Mouse (Mus musculus): Measurements from ENCODE around the gene Chst11.

Chst11 gene

DNA sequence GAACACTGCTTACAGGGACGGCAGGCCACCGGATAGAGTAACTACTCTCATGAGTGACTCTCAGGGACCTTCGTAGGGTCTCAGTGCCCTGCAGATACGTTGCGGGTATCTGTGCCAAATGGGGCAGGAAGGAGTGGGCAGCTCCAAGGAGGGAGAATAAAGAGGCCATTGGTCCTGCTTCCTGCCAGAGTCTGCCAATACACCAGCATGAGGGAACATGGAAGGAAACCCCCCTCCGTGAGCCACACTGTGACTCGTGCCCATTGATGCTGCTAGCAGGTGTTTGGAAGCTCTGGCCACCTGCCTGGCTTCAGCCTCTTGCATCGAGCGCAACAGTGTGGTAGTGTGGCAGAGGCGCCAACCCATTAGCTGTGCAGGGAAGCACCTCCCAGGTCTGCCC, 157.8 kb downstream of the Chst11 start:
- no peak for DNase-seq (ENCODE audit: low spot score)

GRCm38 (mm10) chr10:83145836-83146235, 160.5 kb downstream of the Chst11 start:
- DNase-seq (ENCODE audit: low spot score), result no peak

DNA sequence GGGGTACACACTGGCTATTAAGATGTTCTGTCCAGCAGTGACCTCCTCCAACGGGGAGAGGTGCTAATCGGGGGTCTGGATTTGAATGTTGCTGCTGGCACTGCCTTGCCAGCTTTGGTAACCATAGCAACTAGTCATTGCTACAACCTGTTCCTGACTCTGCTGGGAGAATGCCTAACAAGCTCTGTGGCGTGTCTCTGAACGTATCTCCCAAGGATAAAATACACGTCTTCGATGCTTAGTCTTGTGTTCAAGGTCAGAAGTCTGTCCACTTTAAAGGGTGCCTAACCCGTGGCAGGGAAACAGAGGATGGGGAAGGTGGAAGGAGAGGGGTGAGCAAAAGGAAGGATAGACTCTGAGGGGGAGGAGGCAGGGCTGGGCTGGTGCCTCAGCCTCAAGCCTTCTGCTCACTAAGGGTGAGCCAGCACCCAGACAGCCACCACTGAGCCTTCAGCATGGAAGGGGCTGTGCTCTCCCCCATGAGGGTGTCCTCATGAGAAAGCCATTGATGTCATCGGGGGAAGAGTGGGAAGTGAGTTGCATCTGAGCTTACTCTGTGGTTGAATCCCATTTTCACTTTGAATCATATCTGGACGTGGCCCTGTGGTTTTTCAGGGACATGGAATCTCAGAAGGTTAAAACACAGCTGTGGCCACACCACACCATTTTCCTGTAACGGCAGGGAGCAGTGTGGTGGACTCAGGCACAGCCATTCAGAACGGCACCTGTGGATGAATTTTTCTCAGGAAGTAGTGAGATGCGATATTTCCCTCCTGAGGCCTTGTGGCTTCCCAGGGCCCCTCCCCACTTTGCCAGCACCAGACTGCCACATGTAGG, 164.3 kb downstream of the Chst11 start:
- no peak for DNase-seq (ENCODE audit: low spot score)

DNA sequence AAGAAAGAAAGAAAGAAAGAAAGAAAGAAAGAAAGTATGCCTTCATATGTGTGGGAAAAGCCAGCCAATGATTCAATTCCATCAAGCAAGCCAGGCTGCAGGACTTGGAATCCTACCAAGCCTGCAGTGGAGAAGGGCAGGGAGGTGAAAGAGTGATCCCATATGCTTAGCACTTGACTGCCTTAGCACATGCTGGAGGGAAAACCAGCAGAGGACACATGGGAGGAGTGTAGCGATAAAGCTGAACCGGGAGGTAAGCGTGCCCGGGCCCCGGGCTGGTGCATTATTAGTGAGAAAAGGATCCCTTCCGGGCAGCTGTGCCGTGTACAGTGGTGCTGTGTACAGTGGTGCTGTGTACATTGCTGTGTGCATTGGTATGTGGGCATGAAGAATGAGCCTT, 165.3 kb downstream of the Chst11 start:
- DNase-seq (ENCODE audit: low spot score), result no peak

GRCm38 (mm10) chr10:83151362-83151761, 166.1 kb downstream of the Chst11 start:
- DNase-seq (ENCODE audit: low spot score), result no peak

DNA sequence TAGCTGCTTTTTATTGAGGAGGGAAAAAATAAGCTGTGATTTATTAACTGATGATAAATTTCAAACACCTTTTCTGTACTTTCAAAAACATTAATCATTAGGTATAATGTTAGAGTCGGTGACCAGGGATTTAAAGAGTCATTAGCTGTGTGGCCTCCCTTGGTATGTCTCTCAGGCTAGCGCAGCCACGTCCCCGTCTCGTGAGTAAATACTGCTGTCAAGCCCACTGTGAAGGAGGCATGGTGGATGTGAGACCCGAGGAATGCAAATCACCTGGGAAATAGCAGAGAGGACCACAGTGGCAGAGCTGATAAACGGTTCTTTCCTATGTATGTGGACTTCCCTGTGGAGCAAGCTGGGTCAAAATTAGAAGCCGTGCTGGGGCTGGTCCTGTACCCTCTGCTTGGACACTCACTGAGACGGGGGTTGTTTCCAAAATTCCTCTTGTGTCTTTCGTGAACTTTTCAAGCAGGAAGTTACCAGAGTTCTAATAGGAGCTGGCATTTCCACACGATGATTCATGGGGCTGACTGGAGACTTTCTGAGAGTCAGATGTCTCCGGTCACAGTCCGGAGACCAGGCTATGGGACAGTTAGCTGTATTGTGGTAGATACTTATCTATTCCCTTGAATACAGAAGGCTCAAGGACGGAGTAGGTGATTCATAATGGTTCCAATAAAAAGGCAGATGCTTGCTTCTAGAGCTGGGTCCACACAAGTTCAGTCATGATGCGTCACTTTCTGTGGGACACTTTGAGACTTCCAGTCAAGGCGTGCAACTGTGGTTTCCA, 166.8 kb downstream of the Chst11 start:
- no peak for DNase-seq (ENCODE audit: low spot score)

GRCm38 (mm10) chr10:83152723-83153122, 167.4 kb downstream of the Chst11 start:
- no peak for DNase-seq (ENCODE audit: low spot score)

GRCm38 (mm10) chr10:83153374-83153773, 168.1 kb downstream of the Chst11 start:
- no peak for DNase-seq (ENCODE audit: low spot score)

DNA sequence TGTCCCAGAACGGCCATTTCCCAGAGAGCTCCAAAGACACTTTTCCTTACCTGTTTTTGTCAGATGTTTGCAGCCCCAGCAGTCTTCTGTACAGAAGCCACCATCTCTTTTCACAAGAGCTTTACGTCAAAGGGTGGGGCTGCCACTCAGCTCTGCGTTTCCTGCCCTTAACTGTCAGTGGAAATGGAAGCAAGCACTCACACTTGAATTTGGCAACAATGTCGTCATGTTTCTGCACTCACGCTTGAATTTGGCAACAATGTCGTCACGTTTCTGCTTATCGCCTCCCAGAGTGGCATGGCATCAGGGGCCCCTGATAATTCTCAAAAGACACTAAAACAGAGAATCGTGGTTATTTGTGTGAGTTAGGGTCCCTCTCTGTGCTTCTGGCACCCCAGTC, 168.6 kb downstream of the Chst11 start:
- DNase-seq (ENCODE audit: low spot score), result no peak

- DNase-seq (ENCODE audit: low spot score), result no peak
Measured at GRCm38 (mm10) chr10:83157289-83157688, 172.0 kb downstream of the Chst11 start.

- DNase-seq (ENCODE audit: low spot score), result no peak
Measured at GRCm38 (mm10) chr10:83158322-83158721, 173.0 kb downstream of the Chst11 start.

GRCm38 (mm10) chr10:83159229-83159628, 173.9 kb downstream of the Chst11 start:
- no peak for DNase-seq (ENCODE audit: low spot score)

DNA sequence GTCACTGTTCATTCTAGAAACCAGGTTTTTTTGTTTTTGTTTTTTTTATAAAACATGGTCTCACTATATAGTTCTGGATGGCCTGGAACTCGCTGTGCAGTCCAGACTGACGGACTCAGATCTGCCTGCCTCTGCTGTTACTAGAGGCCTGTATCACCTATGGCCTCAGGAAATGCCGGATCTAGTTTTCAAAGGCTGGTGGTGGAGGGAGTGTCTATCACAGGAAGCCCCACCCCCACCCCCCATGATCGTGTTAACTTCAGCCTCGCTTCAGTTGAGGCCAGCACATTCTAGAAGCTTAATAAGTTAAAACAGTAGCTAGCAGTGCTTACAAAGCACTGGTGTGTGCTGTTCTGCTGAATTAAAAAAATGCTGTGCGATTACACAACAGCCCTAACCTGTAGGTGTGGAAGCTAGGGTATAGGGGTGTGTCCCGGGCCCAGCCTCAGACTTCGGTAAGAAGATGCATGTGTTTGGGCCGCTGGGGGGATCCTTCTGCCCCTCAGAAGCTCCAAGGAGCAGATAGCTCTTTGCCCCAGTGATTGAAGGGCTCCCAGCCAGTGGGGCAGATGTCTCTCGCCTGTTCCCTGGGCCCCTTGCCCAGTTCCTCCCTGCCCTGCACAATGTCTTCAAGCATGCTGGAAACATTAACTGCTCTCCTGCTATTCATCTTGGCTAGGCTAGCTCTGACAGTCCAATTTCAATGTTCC, 176.5 kb downstream of the Chst11 start:
- no peak for DNase-seq (ENCODE audit: low spot score)

DNA sequence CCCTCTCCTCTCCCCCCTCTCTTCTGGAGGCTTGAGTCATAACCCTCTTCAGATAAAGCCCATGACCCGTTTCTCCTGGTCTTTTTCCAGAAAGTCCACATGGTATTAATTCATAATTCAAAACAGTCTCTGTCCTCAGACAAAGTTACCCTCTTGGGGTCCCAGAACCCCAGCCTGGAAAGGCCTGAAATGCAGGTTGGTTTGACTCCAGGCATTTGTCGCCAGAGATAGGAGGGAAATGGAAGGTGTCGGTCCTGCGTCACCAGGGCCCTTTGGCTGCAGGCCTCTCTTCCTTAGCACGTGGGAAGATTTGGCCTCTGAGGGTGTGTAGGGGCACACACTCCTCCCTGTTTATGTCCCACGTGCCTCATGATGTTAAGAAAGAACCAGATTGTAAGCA, 178.6 kb downstream of the Chst11 start:
- no peak for DNase-seq (ENCODE audit: low spot score)

DNA sequence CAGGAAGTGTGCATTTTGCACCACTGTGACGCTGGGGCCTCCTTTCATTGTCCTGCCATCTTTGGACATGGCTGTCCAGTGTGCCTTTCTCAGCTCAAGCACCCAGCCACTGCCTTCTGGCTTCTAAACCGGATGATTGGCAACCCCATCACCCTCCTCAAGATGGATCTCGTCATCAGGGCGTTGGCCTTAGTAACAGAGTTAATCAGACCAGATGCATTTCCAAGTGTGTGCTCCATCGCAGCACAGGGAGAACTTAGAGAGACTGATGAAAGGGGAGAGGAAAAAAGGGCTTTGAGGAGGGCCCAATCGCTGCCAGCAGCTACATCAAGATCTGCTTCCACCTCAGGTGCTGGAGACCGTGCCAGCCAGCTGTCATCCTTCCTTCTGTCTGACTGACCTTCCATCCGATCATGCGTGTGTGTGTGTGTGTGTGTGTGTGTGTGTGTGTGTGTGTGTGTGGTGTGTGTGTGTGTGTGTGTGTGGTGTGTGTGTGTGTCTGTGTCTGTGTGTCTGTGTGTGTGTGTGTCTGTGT, 179.7 kb downstream of the Chst11 start:
- no peak for DNase-seq (ENCODE audit: low spot score)

- DNase-seq (ENCODE audit: low spot score), result no peak
Measured at GRCm38 (mm10) chr10:83165521-83166243, 180.4 kb downstream of the Chst11 start.

DNA sequence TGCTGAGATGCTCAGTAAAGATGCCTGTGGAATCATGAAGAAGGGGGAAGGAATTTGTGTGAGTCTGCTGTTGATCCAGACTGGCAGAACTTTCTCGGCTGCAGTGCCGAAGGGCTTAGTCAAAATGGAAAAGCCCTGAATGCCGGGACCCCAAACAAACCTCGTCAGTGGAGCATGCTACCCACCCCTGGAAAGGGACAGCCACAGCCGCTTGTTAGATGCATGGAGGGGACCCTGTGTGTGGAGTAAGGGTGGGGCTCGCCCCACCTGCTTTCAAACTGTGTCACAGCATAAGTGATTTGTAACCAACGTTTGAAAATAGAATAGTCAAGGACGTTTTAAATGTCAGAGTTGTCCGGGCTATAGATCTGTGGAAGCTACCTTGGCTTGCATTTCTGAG, 181.0 kb downstream of the Chst11 start:
- DNase-seq (ENCODE audit: low spot score), result no peak

DNA sequence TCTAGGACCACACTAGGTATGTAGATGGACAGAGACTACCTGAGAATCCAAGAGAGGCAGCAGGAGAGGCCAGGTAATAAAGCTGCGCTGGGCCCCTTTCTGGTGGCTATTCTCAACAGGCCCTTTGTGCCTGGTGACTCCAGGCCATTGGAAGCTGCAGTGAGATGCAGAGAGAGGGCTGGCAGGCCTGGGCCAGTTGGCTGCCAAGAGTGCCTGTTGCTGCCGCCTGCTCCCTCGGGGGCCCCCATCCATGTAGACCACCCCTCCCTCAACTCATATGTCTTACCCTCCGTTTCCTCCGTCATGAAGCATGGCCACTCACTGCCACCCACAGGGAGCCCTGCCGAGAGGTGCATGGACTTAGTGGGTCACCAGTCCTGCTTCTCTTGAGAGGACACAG, 182.2 kb downstream of the Chst11 start:
- no peak for DNase-seq (ENCODE audit: low spot score)

DNA sequence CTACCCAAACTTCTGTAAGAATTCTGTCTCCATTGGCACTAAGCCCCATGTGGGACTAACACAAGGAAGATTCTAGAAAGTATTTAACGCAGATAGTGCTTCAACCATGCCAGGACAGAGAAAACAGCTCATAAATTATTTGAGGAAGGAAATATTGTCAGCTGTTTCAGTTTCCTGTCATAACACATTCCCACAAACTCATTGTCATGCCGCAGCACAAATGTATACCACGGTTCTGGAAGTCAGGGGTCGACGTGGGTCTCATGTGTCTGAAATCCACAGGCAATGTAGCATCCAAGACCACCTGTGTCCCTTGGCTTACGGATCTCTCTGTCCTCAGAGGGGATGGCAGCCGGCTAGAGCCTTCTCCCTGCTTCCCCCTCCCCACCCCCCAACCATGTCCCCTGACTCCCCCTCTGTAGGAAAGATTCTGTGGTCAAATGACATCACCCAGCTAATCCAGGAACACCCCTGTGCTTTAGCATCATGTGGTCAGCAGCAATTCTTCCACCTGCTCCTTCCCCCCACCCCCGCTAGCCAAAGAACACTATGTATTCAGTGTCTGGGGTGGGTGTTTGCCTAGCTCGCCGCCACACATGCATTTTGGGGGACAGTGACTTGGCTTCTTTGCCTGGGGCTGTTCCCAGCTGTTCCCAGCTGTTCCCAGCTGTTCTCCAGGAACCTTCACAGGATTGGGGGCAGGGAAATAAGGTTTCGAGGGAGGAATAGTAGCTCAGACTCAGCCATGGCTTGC, 183.2 kb downstream of the Chst11 start:
- no peak for DNase-seq (ENCODE audit: low spot score)

DNA sequence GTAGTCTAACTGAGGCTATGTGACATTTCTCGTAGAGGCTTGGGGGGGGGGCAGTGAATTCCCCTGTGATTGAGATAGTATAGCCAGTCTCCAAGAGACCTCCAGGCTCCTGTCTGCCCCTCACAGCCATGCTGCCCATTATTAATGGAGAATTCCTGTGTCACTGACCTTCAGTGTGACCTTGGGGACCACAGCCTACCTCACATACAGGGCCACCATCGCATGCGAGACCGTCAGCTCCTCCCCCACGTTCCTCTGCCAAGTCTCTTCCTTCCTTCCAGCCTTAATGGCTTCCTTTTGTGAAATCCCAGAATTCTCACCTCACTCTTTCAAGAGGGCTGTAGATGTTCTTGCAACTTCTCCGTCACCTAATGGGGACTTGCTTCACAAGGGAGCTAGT, 184.3 kb downstream of the Chst11 start:
- no peak for DNase-seq (ENCODE audit: low spot score)

GRCm38 (mm10) chr10:83178151-83178550, 192.9 kb downstream of the Chst11 start:
- DNase-seq (ENCODE audit: low spot score), result no peak
